Mouse (Mus musculus) megakaryocyte, embryonic 14.5 days (primary cell): ENCODE measurements around the gene Lgr6.

ENCODE experiments used
- FLI1 ChIP-seq: IDR thresholded peaks from 2 replicates; pipeline ENCODE4 v1.6.1; 2012; ENCODE audit warnings: low read length, inconsistent platforms, mixed read lengths
- GATA1 ChIP-seq: IDR thresholded peaks from 3 replicates; pipeline ENCODE4 v1.6.1; 2012; ENCODE audit warnings: mixed read lengths, low read length, inconsistent platforms, borderline replicate concordance

- no peak for TF ChIP-seq GATA1
- TF ChIP-seq FLI1 = no peak
Observed at GRCm38 (mm10) chr1:135020970-135021369, 84.1 kb downstream of the Lgr6 start.
